Mouse (Mus musculus): ENCODE measurements around the gene Sgcg. TPM values are rescaled to one million over a fixed set of nuclear protein-coding genes. Genes with fewer than 3 reads are reported as not detected.

Gene Sgcg
- polyA plus RNA-seq, 2 experiments: 9.5 to 12.5 TPM

- WGBS: 87% methylated on average over 13 of the region's 13 CpGs
- DNase-seq (ENCODE audit: low spot score) (no peak), ATAC-seq (ENCODE audit: low FRiP score, low read depth) (no peak)
These were observed 26.2 kb downstream of the Sgcg start for GRCm38 (mm10) chr14:61232016-61232568.

GRCm38 (mm10) chr14:61230179-61230578 is 28.1 kb downstream of the Sgcg start:
- no peak for TF ChIP-seq POLR2A (IDR thresholded peaks at IDR 0.05; ENCODE audit: borderline replicate concordance, extremely low read depth, insufficient read depth, insufficient read length)
- Histone ChIP-seq H3K27ac (replicated peaks; ENCODE audit: low read depth, low read length) (no peak overlapping the region), H3K4me3 (replicated peaks; ENCODE audit: low read length) (no peak overlapping the region), H3K9ac (ENCODE audit: low read depth, low read length, severe bottlenecking) (no peak overlapping the region), H3K36me3 (ENCODE audit: control insufficient read depth, insufficient read depth, low read length) (no peaks in the 10 kb centered on the region), H3K4me1 (ENCODE audit: control insufficient read depth, insufficient read depth, low read length) (no peaks in the 10 kb centered on the region), H3K27me3 (ENCODE audit: control insufficient read depth, insufficient read depth, low read length) (no peaks in the 10 kb centered on the region), H3K9me3 (ENCODE audit: control insufficient read depth, low read length) (no peaks in the 10 kb centered on the region), H3K4me2 (replicated peaks; ENCODE audit: low read depth, low read length, severe bottlenecking) (no peak overlapping the region)
- ATAC-seq (ENCODE audit: low FRiP score, low read depth) (no peak), DNase-seq (ENCODE audit: low spot score) (no peak)
- 93% methylated on average over 4 of the region's 4 CpGs for WGBS

More at GRCm38 (mm10) chr14:61232016-61232568, 26.2 kb downstream of the Sgcg start:
- Histone ChIP-seq H3K4me3 (replicated peaks; ENCODE audit: low read length) (no peak overlapping the region), H3K9ac (ENCODE audit: low read depth, low read length, severe bottlenecking) (no peak overlapping the region), H3K9me3 (ENCODE audit: control insufficient read depth, low read length) (no peaks in the 10 kb centered on the region), H3K27ac (replicated peaks; ENCODE audit: low read depth, low read length) (no peak overlapping the region), H3K4me2 (replicated peaks; ENCODE audit: low read depth, low read length, severe bottlenecking) (no peak overlapping the region), H3K36me3 (ENCODE audit: control insufficient read depth, insufficient read depth, low read length) (no peaks in the 10 kb centered on the region), H3K4me1 (ENCODE audit: control insufficient read depth, insufficient read depth, low read length) (no peaks in the 10 kb centered on the region), H3K27me3 (ENCODE audit: control insufficient read depth, insufficient read depth, low read length) (no peaks in the 10 kb centered on the region)
- TF ChIP-seq POLR2A (IDR thresholded peaks at IDR 0.05; ENCODE audit: borderline replicate concordance, extremely low read depth, insufficient read depth, insufficient read length): no peak

GRCm38 (mm10) chr14:61229763-61230162 is 28.5 kb downstream of the Sgcg start:
- Histone ChIP-seq H3K4me1 (ENCODE audit: control insufficient read depth, insufficient read depth, low read length) (no peaks in the 10 kb centered on the region), H3K4me3 (replicated peaks; ENCODE audit: low read length) (no peak overlapping the region), H3K9me3 (ENCODE audit: control insufficient read depth, low read length) (no peaks in the 10 kb centered on the region), H3K36me3 (ENCODE audit: control insufficient read depth, insufficient read depth, low read length) (no peaks in the 10 kb centered on the region), H3K4me2 (replicated peaks; ENCODE audit: low read depth, low read length, severe bottlenecking) (no peak overlapping the region), H3K27ac (replicated peaks; ENCODE audit: low read depth, low read length) (no peak overlapping the region), H3K27me3 (ENCODE audit: control insufficient read depth, insufficient read depth, low read length) (no peaks in the 10 kb centered on the region), H3K9ac (ENCODE audit: low read depth, low read length, severe bottlenecking) (no peak overlapping the region)
- ATAC-seq (ENCODE audit: low FRiP score, low read depth): no peak
- WGBS: 91% methylated on average over 5 of the region's 5 CpGs
- DNase-seq (ENCODE audit: low spot score): no peak
- TF ChIP-seq POLR2A (IDR thresholded peaks at IDR 0.05; ENCODE audit: borderline replicate concordance, extremely low read depth, insufficient read depth, insufficient read length): no peak

- H3K4me3 ChIP-seq (replicated peaks; ENCODE audit: low read length): no peak overlapping the region
- no peak for TF ChIP-seq POLR2A (IDR thresholded peaks at IDR 0.05; ENCODE audit: borderline replicate concordance, extremely low read depth, insufficient read depth, insufficient read length)
- no peak overlapping the region for H3K9ac ChIP-seq (ENCODE audit: low read depth, low read length, severe bottlenecking)
- no peak for DNase-seq (ENCODE audit: low spot score)
- H3K27ac ChIP-seq (replicated peaks; ENCODE audit: low read depth, low read length): no peak overlapping the region
- H3K9me3 ChIP-seq (ENCODE audit: control insufficient read depth, low read length): no peaks in the 10 kb centered on the region
- WGBS: 64% methylated on average over 1 of the region's 1 CpGs
- no peak for ATAC-seq (ENCODE audit: low FRiP score, low read depth)
- no peaks in the 10 kb centered on the region for H3K36me3 ChIP-seq (ENCODE audit: control insufficient read depth, insufficient read depth, low read length)
- H3K4me1 ChIP-seq (ENCODE audit: control insufficient read depth, insufficient read depth, low read length): no peaks in the 10 kb centered on the region
- no peak overlapping the region for H3K4me2 ChIP-seq (replicated peaks; ENCODE audit: low read depth, low read length, severe bottlenecking)
- no peaks in the 10 kb centered on the region for H3K27me3 ChIP-seq (ENCODE audit: control insufficient read depth, insufficient read depth, low read length)
These were observed 32.1 kb downstream of the Sgcg start for GRCm38 (mm10) chr14:61226151-61226550.

- WGBS: 82% methylated on average over 5 of the region's 5 CpGs
- Histone ChIP-seq H3K4me2 (replicated peaks; ENCODE audit: low read depth, low read length, severe bottlenecking) (no peak overlapping the region), H3K27me3 (ENCODE audit: control insufficient read depth, insufficient read depth, low read length) (no peaks in the 10 kb centered on the region), H3K4me3 (replicated peaks; ENCODE audit: low read length) (no peak overlapping the region), H3K4me1 (ENCODE audit: control insufficient read depth, insufficient read depth, low read length) (no peaks in the 10 kb centered on the region), H3K9me3 (ENCODE audit: control insufficient read depth, low read length) (no peaks in the 10 kb centered on the region), H3K9ac (ENCODE audit: low read depth, low read length, severe bottlenecking) (no peak overlapping the region), H3K36me3 (ENCODE audit: control insufficient read depth, insufficient read depth, low read length) (no peaks in the 10 kb centered on the region), H3K27ac (replicated peaks; ENCODE audit: low read depth, low read length) (no peak overlapping the region)
- no peak for TF ChIP-seq POLR2A (IDR thresholded peaks at IDR 0.05; ENCODE audit: borderline replicate concordance, extremely low read depth, insufficient read depth, insufficient read length)
- DNase-seq (ENCODE audit: low spot score) (no peak), ATAC-seq (ENCODE audit: low FRiP score, low read depth) (no peak)
These were observed 33.8 kb downstream of the Sgcg start for GRCm38 (mm10) chr14:61224387-61225077.

Measured in limb, embryonic 14.5 days (tissue).